Mouse (Mus musculus): Measurements from ENCODE around the gene Hist2h2aa2.
A peak's percentile ranks its signal among the peaks of the same experiment; 100 is the strongest.
"Not testable (repeated sequence)": the region's sequence is repeated elsewhere in the genome, so short reads cannot be mapped to it uniquely, and the experiment has no call there.

The Hist2h2aa2 gene

DNA sequence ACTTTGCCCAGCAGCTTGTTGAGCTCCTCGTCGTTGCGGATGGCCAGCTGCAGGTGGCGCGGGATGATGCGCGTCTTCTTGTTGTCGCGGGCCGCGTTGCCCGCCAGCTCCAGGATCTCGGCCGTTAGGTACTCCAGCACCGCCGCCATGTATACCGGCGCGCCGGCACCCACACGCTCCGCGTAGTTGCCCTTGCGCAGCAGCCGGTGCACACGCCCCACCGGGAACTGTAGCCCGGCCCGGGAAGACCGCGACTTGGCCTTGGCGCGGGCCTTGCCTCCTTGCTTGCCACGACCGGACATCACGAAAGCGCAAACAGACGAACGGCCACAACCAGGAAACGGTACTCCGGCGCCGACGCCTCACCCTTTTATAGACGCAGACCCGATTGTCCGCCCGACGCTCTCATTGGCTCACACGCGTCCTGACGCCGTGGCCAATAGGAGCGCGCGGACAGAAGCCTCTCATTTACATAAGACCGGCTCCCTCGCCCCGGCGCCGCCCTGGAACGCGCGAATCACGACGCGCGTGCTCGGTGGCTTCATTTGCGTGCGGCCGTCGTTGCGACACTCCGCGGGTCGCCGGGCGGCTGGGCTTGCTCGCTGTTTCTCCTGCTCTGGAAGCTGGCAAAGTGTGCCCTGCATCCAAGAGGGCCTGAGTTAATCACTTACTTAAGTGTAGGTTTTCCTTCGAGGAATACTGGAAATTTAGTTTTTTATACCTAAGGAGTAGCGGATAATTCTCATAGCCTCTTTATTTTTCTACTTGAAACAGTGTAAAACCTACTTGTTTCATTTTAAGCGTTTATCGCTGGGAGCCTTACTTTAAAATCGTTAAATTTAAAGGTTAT, at the start of gene Hist2h2aa2:
Gene Hist2h2aa2, minus strand, starts transcription at position 328 of the 850 bp plus-strand sequence.
- peak; percentile 95 to 98 for DNase-seq

DNA sequence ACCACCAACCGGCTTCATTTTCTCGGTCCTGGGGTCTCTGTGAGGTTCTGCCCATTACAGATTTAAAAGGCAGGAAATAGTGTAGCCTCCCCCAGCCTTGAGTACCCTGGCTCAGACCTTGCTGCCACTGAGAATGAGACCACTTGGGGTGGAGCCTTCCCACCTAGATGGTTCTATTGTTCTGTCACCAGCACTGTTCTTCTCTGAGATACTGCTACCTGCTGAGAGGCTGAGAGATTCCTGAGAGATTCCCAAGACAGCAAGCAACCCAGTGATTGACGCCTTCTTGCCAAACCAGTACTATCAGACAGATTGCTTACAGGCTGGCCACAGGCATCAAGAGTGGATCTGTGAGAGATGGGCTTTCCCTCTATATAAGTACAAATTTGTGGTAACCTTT, 49.1 kb upstream of the Hist2h2aa2 start:
- DNase-seq, result no peak

DNA sequence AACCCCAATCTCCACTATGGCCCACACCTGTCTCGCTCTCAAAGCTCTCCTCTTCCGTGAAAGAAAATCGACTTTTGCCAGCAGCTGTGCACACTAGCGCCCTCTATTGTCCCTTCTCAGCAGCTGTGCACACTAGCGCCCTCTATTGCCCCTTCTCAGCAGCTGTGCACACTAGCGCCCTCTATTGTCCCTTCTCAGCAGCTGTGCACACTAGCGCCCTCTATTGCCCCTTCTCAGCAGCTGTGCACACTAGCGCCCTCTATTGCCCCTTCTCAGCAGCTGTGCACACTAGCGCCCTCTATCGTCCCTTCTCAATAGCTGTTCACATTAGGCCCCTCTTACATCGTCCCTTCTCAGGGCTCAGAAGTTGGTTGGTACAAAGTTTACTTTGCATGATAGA, 47.3 kb upstream of the Hist2h2aa2 start:
- not testable (repeated sequence) for DNase-seq

DNA sequence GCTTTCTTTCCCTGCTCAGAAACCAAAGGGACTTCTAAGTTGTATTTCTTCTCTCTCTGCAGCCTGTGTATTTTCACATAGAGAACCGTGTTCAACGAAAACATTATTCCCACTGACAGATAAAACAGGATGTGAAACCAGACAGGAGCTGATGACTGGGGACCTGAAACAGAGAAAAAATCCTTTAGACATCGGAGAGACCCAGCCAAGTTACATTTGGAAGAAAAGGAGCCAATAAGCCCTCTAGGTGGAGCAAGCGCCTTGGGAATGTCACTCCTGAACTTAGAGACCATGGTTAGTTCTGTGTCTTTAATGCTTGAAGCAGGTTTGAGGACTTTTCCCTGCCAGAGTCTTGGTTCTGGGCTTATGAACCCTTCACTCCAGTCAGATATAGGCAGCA, 44.4 kb upstream of the Hist2h2aa2 start:
- peak in 1 of 2 experiments; percentile 30 for DNase-seq

DNA sequence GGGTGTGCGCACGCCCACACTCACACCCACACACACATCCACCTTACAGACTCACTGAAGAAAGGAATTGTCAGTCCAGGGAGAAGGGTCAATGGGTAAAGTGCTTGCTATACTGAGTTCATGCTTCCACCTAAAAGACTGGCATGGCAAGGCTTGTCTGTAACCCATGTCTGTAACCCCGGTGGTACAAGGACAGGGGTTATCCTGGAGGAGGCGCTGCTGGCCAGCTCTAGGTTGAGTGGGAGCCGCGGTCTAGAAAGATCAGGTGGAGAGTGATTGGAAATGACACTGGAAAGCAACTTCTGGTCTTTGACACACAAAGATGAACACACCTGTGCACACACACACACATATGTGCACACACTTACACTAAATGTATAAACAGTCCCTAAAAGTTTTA, 40.6 kb upstream of the Hist2h2aa2 start:
- no peak for DNase-seq

DNA sequence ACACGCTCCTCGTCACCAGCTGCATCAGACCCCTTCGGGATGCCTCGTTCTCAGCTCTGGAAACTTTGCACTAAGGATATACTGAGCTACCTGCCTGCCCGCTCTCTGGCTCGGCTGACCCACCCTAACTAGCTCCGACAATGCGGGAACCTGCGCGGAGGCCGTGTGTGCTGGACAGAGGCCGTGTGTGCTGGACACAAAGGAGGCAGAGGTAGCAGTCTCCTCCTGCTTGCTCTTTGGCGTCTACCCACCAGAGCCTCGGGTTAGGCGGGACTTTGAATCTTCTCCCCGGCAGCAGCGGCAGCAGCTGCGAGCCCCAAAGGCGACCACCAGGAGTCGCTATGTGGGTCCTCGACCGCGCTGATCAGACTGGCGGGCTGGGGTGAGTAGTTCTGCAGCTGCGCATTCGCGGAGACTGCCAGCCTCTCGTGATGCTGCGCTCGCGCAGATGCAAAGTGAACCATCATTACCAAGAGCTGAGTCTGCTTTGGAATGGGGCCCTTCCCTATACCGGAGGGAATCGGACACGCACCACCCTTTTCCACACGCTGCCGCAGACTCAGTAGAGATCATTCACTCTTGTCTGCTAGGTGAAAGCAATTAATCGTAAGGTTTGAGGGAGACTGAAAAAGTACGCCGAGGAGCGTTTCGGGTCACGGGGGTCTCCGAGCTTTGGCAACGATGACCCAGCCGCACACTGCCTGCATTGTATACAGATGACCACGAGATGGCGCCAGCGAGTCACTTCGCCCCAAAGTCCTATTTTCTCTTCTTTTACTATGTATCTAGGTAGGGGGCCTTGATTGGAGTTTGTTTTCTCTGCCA, 37.9 kb upstream of the Hist2h2aa2 start:
- peak; percentile 92 to 94 for DNase-seq

DNA sequence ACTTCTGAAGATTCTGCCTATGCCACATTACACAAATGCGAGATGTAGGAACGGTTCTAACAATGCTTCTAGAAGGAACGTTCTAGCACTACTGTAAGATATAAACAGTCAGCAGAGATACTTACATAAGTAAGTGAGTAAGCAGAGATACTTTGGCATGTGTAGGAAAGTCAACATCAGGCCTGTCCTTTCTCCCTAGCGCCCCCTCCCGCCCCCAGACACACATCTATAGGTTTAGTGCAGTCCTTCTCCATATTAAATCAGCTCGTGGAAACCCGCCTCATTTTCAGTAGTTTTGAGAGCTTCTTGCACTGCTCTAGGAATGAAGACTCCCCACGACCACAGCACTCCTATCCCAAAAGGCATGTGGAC, 37.3 kb upstream of the Hist2h2aa2 start:
- peak in 1 of 2 experiments; percentile 53 for DNase-seq

DNA sequence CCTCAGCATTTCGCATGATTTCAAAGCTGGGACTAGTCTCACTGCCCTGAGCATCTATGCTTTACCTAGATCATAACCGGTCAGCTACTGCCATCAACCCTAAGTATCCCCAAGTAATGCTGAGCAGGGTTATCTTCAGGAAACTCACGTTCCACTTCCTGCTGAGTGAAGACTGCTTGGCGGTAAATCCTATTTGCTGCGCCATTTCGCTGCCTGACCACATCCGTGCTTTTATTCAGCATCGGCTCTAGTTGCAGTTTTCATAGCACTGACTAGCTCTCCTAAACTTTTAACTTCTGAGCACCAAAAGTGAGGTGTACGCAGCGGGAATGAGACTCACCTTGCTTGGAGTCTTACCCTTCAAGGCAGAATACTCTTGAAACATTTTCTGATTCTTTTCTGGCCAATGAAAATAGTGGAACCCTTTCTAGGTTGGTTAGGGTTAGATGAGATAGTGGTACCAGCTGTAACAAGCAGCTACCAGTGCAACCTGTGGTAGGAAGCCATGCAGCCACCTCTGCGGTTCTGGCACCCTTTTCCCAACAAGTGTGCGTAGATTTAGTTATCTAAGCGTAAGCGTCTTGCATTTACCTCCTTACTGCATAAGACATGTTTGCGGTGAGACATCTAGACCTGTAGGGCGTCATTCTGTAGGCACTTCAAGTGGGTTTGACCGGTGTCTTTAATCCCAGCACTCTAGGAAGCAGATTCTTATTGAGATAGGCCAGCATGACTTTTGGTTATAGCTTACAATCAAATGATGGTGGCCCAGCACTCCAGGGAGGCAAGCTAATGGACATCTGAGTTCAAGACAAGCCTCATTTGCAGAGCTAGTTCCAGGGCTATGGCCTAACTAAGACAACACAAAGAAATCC, 33.8 kb upstream of the Hist2h2aa2 start:
- no peak for DNase-seq

DNA sequence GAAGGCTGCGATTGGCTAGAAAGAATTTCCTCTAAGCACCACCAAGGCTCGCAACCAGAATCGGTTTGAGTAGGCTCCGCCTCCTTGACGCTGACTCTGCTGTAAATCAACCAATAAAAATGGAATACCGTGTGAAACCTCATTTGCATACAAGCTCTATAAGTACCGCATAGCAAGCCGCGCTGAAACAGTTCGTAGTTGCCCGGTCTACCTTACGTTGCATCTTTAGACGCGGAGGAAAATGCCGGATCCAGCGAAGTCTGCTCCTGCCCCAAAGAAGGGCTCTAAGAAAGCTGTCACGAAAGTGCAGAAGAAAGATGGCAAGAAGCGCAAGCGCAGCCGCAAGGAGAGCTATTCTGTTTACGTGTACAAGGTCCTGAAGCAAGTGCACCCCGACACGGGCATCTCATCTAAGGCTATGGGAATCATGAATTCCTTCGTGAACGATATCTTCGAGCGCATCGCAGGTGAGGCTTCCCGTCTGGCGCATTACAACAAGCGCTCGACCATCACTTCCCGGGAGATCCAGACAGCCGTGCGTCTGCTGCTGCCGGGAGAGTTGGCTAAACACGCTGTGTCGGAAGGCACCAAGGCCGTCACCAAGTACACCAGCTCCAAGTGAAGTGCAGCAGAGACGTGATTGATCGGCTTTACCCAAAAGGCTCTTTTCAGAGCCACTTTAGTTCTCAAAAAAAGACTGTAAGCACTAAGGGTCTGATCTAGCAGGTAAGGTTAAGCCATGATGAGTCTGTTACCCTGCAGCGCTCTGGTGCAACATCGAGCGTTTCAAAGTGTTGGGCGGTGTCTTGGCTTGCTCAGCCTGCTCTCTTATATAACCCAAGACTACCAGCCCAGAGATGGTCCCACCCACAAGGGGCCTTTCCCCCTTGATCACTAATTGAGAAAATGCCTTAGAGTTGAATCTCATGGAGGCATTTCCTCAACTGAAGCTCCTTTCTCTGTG, 29.7 kb upstream of the Hist2h2aa2 start, which contains the start of gene Hist2h2bb:
Gene Hist2h2bb, plus strand, starts transcription at position 242 of the 964 bp plus-strand sequence.
- DNase-seq, result peak; percentile 88 to 93

DNA sequence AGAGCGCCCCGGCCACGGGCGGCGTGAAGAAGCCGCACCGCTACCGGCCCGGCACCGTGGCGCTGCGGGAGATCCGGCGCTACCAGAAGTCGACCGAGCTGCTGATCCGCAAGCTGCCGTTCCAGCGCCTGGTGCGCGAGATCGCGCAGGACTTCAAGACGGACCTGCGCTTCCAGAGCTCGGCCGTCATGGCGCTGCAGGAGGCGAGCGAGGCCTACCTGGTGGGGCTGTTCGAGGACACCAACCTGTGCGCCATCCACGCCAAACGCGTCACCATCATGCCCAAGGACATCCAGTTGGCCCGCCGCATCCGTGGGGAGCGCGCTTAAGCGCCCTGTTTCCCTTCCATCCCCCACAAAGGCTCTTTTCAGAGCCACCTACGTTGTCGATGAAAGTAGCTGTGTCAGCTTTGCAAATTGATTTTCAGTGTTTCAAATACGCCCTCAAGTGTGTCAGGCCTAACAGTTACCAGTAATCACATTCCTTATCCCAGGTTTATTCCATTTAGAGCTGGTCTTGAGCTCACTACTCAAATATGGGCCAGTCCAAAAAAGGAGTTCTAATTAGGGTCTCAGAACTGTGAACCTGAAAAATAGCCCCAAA, 28.8 kb upstream of the Hist2h2aa2 start:
- peak in 1 of 2 experiments; percentile 41 for DNase-seq

DNA sequence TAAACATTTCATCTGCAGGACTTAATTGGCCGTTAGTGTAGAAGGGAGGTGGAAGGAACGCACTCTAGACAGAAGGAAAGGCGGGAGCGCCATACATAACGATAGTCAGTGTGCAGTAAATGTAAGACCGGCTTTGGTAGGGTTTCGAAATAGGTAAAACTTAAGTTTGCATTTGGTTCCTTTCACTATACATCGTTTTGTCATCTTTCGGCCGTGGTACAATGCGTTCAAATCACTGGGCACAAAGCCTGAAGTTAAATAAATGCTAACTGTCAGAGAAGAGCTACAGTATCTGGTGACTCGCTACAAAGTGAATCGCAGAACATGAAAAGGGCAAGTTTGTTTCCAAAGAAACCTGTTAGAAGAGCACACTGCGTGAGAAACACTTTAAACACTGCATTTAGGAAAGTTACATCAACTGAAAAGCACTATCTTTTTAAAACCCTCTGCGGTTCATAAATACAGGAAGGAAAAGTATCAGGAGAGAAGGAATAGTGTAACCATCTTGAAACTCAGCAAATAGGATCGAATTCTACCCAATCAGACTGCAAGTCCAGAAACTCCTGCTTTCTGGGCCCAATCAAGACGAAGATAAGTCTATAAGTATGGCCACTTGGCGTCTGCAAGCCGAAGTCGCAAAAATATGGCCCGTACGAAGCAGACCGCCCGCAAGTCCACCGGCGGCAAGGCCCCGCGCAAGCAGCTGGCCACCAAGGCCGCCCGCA, 28.1 kb upstream of the Hist2h2aa2 start, which contains the start of gene Hist2h3b:
Gene Hist2h3b, plus strand, starts transcription at position 604 of the 725 bp plus-strand sequence.
- DNase-seq, result peak; percentile 77 to 84

DNA sequence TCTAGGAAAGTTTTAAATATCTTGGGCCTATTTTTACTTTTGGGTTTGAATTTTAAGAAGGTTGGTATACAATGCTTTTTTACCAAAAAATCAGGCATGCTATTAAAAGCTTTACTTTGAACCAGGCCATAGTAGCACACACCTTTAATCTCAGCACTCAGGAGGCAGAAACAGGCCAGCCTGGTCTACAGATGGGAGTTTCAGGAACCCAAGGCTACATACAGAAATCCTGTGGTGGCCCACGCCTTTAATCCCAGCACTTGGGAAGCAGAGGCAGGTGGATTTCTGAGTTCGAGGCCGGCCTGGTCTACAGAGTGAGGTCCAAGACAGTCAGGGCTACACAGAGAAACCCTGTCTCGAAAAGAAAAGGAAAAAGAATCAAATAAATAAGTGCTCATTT, 27.5 kb upstream of the Hist2h2aa2 start:
- DNase-seq, result no peak

DNA sequence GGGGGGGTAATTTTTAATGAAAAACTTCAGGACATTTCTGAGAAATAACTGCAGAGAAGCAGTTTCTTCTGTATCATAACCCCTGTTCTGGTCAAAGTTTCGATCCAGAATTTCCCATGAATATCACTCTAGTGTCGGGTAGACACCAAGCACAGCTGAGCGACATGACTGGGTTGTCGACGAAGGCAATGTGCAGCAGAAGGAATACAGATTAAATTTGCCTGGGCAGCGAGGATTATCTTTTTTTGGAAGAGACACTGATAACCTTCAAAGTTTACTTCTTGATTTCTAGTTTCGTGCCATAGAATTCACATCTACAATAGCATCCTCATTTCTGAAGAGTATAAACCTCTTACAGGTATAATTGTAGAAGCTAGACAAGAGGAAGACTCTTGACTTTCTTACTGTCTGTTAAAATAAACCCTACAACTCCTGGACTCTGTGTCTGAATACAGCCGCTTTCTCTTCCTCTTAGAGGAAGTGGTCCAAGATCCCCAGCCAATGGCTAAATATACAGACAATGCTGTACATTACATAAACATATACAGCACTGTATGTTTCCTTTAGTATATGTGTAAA, 26.1 kb upstream of the Hist2h2aa2 start:
- DNase-seq, result no peak

DNA sequence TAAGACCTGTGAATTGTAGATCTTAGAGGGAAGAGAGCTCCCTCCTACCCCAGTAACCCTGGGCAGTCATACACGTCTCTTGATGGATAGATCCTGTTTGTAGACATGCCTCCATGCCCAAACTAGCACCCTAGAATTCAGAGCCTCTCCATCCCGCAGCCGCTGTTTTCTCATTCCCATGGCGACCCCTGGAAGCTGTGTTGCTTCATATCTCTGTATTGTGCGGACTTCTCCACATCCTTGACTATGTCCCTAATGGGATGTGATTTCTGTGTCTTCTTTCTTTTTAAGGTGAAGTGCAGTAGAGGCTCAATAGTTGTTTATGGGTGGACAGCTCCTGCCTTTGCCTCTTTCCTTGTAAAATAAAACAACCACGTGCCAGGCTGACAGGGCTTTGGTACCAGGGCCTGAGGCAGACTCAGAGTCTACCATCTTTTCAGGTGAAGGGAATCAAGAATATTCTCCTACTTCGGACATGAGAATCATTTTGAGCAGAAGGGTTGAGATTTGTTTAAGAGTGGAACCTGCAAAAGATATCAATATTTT, 24.4 kb upstream of the Hist2h2aa2 start:
- DNase-seq, result no peak

DNA sequence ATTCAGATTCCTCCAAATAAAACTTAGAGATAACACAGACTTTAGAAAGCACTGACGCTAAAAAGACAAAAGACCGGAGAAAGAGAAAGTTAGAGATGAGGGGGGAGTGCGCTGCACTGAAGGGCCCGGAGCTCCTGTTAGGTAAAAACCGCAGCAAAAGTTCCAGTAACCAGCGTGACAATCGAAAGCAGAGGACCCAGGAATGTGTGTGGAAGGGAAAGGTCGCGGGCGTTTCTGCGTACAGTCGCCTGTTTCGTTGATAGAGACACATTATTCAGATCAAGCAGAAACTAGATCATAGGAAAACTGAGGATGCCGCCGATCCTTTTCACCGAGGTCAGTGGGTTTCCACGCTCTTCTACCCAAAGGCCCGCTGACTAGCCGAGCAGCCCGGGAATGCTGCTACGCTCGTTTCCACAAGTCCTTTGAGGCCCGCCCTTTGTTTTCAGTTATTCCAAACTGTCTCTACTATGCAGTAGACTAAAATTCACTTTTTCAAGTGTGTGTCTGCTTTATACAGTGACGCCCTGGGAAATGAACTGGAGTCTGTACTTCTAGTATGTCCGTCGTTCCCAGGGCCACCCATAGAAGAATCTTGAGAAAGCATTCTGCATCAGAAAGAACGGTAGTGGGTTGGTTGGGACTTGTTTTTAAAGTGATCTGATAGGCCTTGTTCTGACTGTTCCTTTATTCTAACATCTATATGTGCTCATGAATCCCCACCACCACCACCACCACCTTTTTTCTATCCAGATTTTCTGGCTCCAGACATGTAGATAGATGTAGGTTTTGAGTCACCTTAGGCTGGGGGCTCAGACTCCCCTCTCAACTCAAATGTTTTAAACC, 23.7 kb upstream of the Hist2h2aa2 start:
- DNase-seq, result peak; percentile 57 to 67

DNA sequence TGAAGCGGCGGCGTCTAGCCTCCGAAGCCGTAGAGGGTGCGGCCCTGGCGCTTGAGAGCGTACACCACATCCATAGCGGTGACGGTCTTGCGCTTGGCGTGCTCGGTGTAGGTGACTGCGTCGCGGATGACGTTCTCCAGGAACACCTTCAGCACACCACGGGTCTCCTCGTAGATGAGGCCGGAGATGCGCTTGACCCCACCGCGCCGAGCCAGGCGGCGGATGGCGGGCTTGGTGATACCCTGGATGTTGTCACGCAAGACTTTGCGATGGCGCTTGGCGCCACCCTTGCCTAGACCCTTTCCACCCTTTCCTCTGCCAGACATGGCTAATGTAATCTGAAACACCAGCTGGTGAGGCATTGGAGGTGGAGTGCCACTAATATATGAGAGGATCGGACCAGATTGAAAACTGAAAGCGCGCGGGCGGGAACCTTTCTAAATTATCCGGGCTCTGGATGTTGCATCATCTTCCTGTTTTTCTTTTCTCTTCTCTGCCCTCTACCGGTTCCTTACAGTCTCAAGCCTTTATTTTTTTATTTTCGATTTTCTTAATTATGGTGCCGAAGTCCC, 23.0 kb upstream of the Hist2h2aa2 start, which contains the start of gene Hist2h4:
Gene Hist2h4, minus strand, starts transcription at position 333 of the 572 bp plus-strand sequence.
- DNase-seq, result peak; percentile 96 to 99

DNA sequence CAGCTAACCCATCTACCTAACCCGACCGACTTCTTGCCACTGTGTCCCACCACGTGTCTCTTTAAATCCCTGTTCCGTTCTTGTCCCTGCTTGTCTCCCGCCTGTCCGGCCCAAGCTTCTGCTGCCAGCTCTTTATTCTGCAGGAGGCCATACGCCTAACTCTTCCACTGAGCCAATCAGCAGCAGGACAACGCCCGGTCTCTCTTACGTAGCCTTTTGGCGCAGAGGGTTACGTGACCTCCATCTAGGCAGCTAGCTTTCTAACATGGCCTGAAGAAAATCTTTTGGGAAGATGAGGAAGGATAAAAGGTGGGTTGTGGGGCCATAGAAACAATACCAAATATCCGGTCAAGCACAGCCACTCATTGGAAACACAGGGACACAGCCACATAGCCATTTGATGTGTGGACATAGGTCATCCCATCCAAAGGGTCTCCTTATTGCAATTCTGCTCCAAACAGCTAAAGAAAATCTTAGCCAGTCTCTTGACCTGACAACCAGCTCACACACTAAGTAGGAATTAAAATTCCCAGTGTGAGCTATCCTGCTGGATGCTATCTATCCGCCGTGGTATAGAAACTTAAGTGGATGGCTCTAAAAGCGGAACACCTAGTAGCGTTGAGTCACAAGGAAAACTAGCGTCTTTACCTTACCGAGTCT, 22.3 kb upstream of the Hist2h2aa2 start:
- peak; percentile 87 to 91 for DNase-seq

Data from cerebellum, postnatal 14 days (tissue).